Mouse (Mus musculus) stomach, embryonic 15.5 days (tissue): ENCODE measurements at regions not wholly inside any gene's neighbourhood (a gene's known extent, or its start where the extent isn't known, plus 50 kb on each side); places are given as distances from the start of the nearest gene placed in this dataset.

Experiments
- ATAC-seq: fragments of 200-750 bp; cut with Nextera tagmentation; 2 replicates; pipeline ENCODE4 v1.8.0; 2017; ENCODE audit warnings: low read depth, moderate number of reproducible peaks, moderate TSS enrichment; ENCODE audit not compliant: insufficient read depth, low FRiP score
- H3K27ac ChIP-seq: fragments of 300-500 bp; sonication (generic); 2 replicates; pipeline ENCODE4 v1.5.1; 2015; ENCODE audit warnings: mild to moderate bottlenecking, inconsistent platforms
- H3K27me3 ChIP-seq: fragments of 300-500 bp; sonication (generic); replicated peaks from 2 replicates; pipeline ENCODE4 v1.6.1; 2015; ENCODE audit warnings: inconsistent platforms
- H3K36me3 ChIP-seq: fragments of 300-500 bp; sonication (generic); 2 replicates; pipeline ENCODE4 v1.6.1; 2015; ENCODE audit warnings: inconsistent platforms
- H3K4me1 ChIP-seq: fragments of 300-500 bp; sonication (generic); 2 replicates; pipeline ENCODE4 v1.6.1; 2015; ENCODE audit warnings: inconsistent platforms
- H3K4me2 ChIP-seq: fragments of 300-500 bp; sonication (generic); 2 replicates; pipeline ENCODE4 v1.6.1; 2015; ENCODE audit warnings: mild to moderate bottlenecking, inconsistent platforms
- H3K4me3 ChIP-seq: fragments of 300-500 bp; sonication (generic); replicated peaks from 2 replicates; pipeline ENCODE4 v1.5.1; 2015; ENCODE audit warnings: inconsistent platforms
- H3K9ac ChIP-seq: fragments of 300-500 bp; sonication (generic); 2 replicates; pipeline ENCODE4 v1.6.1; 2015; ENCODE audit warnings: inconsistent platforms
- H3K9me3 ChIP-seq: fragments of 300-500 bp; sonication (generic); 2 replicates; pipeline ENCODE4 v1.6.1; 2016; ENCODE audit warnings: inconsistent platforms
- WGBS: fragments of 180-500 bp; shearing (Covaris S2); methylation state at CpG from one replicate; pipeline ENCODE4 v1.1.7; 2015; 5-methylcytosine and 5-hydroxymethylcytosine counted together

- Histone ChIP-seq H3K27me3 (no peaks in the 10 kb centered on the region), H3K9ac (no peak overlapping the region), H3K4me2 (no peak overlapping the region), H3K27ac (no peak overlapping the region), H3K4me1 (no peaks in the 10 kb centered on the region), H3K4me3 (no peak overlapping the region), H3K9me3 (no peaks in the 10 kb centered on the region), H3K36me3 (no peaks in the 10 kb centered on the region)
- 66% methylated on average over 2 of the region's 2 CpGs for WGBS
- ATAC-seq = no peak
Measured at GRCm38 (mm10) chr2:145084621-145085020, 82.9 kb upstream of the Slc24a3 start.

- no peaks in the 10 kb centered on the region for H3K9me3 ChIP-seq
- H3K27me3 ChIP-seq = no peaks in the 10 kb centered on the region
- no peak overlapping the region for H3K4me2 ChIP-seq
- H3K27ac ChIP-seq = no peak overlapping the region
- ATAC-seq = no peak
- no peak overlapping the region for H3K9ac ChIP-seq
- no peak overlapping the region for H3K4me3 ChIP-seq
- 76% methylated on average over 5 of the region's 5 CpGs for WGBS
- no peaks in the 10 kb centered on the region for H3K36me3 ChIP-seq
- H3K4me1 ChIP-seq = no peaks in the 10 kb centered on the region
Measured at GRCm38 (mm10) chr2:145086118-145086517, 81.4 kb upstream of the Slc24a3 start.

- Histone ChIP-seq H3K4me3 (no peak overlapping the region), H3K36me3 (no peaks in the 10 kb centered on the region), H3K4me2 (no peak overlapping the region), H3K9ac (no peak overlapping the region), H3K27ac (no peak overlapping the region), H3K4me1 (no peaks in the 10 kb centered on the region), H3K9me3 (no peaks in the 10 kb centered on the region), H3K27me3 (no peaks in the 10 kb centered on the region)
- no peak for ATAC-seq
- WGBS = 95% methylated on average over 2 of the region's 2 CpGs
Measured at GRCm38 (mm10) chr2:145103295-145103694, 64.3 kb upstream of the Slc24a3 start.

- 33% methylated on average over 1 of the region's 1 CpGs for WGBS
- Histone ChIP-seq H3K27ac (no peak overlapping the region), H3K4me1 (no peaks in the 10 kb centered on the region), H3K9ac (no peak overlapping the region), H3K36me3 (no peaks in the 10 kb centered on the region), H3K4me2 (no peak overlapping the region), H3K9me3 (no peaks in the 10 kb centered on the region), H3K27me3 (no peaks in the 10 kb centered on the region), H3K4me3 (no peak overlapping the region)
- ATAC-seq = no peak
Measured at GRCm38 (mm10) chr2:145111615-145112014, 55.9 kb upstream of the Slc24a3 start.

GRCm38 (mm10) chr2:145115043-145115442 lies 52.5 kb upstream of the Slc24a3 start:
- Histone ChIP-seq H3K27ac (no peak overlapping the region), H3K36me3 (no peaks in the 10 kb centered on the region), H3K27me3 (no peaks in the 10 kb centered on the region), H3K9ac (no peak overlapping the region), H3K4me2 (no peak overlapping the region), H3K9me3 (no peaks in the 10 kb centered on the region), H3K4me3 (no peak overlapping the region), H3K4me1 (no peaks in the 10 kb centered on the region)
- 91% methylated on average over 3 of the region's 3 CpGs for WGBS
- no peak for ATAC-seq
